Mouse (Mus musculus) embryonic facial prominence, embryonic 12.5 days (tissue): ENCODE results near the gene Fyn. TPM values are rescaled to one million over a fixed set of nuclear protein-coding genes. Genes with fewer than 3 reads are reported as not detected.

Source experiments
- ATAC-seq: fragments of 200-750 bp; cut with Nextera tagmentation; 2 replicates; pipeline ENCODE4 v1.8.0; 2017; ENCODE audit not compliant: insufficient number of reproducible peaks, insufficient read depth, low FRiP score, low TSS enrichment
- H3K27ac ChIP-seq: fragments of 300-500 bp; sonication (generic); 2 replicates; pipeline ENCODE4 v1.5.1; 2016; ENCODE audit warnings: mild to moderate bottlenecking
- H3K27me3 ChIP-seq: fragments of 300-500 bp; sonication (generic); 2 replicates; pipeline ENCODE4 v1.6.1; 2016; ENCODE audit warnings: mild to moderate bottlenecking, moderate library complexity
- H3K36me3 ChIP-seq: fragments of 300-500 bp; sonication (generic); 2 replicates; pipeline ENCODE4 v1.6.1; 2016; ENCODE audit warnings: mild to moderate bottlenecking
- H3K4me1 ChIP-seq: fragments of 300-500 bp; sonication (generic); 2 replicates; pipeline ENCODE4 v1.6.1; 2016
- H3K4me2 ChIP-seq: fragments of 300-500 bp; sonication (generic); replicated peaks from 2 replicates; pipeline ENCODE4 v1.6.1; 2016; ENCODE audit warnings: mild to moderate bottlenecking, moderate library complexity
- H3K4me3 ChIP-seq: fragments of 300-500 bp; sonication (generic); 2 replicates; pipeline ENCODE4 v1.5.1; 2016; ENCODE audit warnings: mild to moderate bottlenecking
- H3K9ac ChIP-seq: fragments of 300-500 bp; sonication (generic); 2 replicates; pipeline ENCODE4 v1.6.1; 2016; ENCODE audit warnings: mild to moderate bottlenecking, moderate library complexity
- H3K9me3 ChIP-seq: fragments of 300-500 bp; sonication (generic); 2 replicates; pipeline ENCODE4 v1.6.1; 2016; ENCODE audit warnings: mild to moderate bottlenecking, moderate library complexity
- WGBS: fragments of 180-500 bp; shearing (Covaris S2); methylation state at CpG from one replicate; pipeline ENCODE4 v1.1.7; 2016; 5-methylcytosine and 5-hydroxymethylcytosine counted together
- polyA plus RNA-seq: library from polyadenylated mRNA; unstranded; fragments of >200 nt; fragmentation: Nextera tagmentation; extraction: Ambion mirVana; gene quantifications from 2 replicates; pipeline ENCODE4 v1.2.1, GENCODE M21; 2016

Gene Fyn
- polyA plus RNA-seq, 1 experiment from 2014 or later = 41.8 TPM

DNA sequence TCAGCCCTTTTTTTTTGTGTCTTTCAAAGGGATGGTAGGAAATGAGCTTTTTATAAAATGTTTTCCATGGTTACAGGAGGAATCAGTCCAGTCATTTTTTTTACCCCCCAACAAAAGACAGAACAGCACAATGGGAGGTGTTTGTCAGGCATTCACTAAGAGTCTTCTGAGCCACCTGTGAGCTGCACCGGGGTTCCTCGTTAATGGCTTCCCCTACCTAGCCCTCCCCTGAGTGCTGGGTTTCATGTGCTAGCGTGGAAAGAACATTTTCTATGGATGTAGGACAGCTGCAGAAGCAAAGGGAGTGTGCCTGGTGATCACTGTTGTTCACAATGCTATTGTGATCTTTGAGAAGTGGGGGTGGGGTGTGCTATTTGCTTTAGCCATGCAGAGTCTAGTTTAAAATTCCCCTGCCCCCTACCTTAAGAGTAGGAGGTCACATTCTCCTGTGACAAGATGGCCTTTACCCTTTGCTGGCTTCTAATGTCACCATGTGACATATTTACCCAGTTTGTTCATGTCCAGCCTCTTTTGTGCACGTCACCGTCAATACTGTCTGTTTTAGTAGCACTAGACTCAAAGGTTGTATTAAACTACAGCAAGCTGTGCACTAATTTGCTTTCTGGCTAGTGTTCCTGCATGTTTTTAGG, 11.2 kb downstream of the Fyn start:
- ATAC-seq = no peak
- 62% methylated on average over 5 of the region's 5 CpGs for WGBS
- Histone ChIP-seq H3K27me3 (no peaks in the 10 kb centered on the region), H3K9me3 (no peaks in the 10 kb centered on the region), H3K27ac (no peak overlapping the region), H3K36me3 (no peaks in the 10 kb centered on the region), H3K4me1 (peaks cover 11% of the 10 kb centered on the region; the same call in 1 of the 2 replicates), H3K9ac (no peak overlapping the region), H3K4me3 (no peak overlapping the region), H3K4me2 (no peak overlapping the region)

DNA sequence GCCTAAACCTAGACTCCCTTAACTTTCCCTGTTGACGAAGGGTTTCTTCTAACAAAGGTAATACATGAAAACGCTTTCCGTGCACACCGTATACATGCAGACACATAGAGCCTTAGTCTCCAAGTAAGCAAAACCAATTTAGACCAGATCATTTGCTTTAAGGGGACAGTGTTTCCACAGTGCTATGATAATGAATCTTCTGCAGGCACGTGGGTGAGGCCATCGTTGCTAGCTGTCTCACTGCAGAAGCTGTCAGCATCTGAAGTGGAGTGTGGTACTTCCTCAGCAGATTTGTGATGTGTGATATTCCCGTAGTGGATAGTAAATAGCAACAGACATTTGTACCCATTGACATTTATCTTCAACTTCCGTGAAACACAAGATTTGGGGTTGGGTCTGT, 16.6 kb downstream of the Fyn start:
- ATAC-seq = no peak
- H3K9me3 ChIP-seq = no peaks in the 10 kb centered on the region
- H3K4me2 ChIP-seq = no peak overlapping the region
- H3K4me1 ChIP-seq = 0 out of 2 replicates have a peak, but pooled peaks cover 2% of the 10 kb centered on the region
- H3K27me3 ChIP-seq = no peaks in the 10 kb centered on the region
- 86% methylated on average over 8 of the region's 8 CpGs for WGBS
- H3K9ac ChIP-seq = no peak overlapping the region
- H3K36me3 ChIP-seq = no peaks in the 10 kb centered on the region
- no peak overlapping the region for H3K4me3 ChIP-seq
- H3K27ac ChIP-seq = no peak overlapping the region

DNA sequence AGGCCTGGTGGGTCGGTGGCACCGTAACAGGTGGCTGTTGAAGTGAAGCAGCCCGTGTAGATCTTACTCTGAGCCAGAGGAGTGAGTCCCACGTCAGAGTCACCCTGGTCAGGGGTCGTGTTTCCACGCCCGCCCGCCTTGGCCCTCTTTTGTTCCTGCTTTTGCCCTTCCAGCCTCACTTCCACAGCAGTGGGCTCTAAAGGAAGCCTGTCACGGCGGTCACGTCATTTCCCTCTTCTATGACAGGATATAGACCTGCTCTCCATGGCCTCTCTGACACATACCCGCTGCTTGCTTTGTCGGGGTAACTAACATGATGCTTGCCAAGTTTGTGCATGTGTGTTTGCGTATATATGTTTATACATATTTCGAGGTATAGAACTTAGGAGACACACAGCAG, 17.5 kb downstream of the Fyn start:
- WGBS = 73% methylated on average over 15 of the region's 15 CpGs

DNA sequence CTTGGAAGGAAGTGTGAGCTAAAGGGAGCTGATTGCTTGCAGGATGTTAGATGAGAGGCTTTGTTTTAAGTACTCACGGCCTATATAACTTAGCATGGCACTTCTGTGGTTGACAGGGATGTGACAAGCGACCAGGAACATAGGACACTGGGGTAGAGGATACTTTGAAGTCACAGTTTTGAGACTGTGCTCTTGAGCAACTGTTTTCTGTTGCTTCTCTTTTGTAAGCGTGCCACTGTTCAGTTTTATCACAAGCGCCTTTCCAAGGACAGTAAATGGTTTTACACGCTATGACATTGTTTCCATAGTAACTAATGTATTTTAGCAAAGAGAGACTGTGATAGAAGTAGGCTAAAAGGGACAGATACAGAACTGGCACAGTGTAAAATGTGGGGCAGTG, 18.4 kb downstream of the Fyn start:
- no peak overlapping the region for H3K4me3 ChIP-seq
- peaks cover 5% of the 10 kb centered on the region; the same call in 1 of the 2 replicates for H3K9me3 ChIP-seq
- no peak overlapping the region for H3K9ac ChIP-seq
- H3K27me3 ChIP-seq = no peaks in the 10 kb centered on the region
- 77% methylated on average over 5 of the region's 5 CpGs for WGBS
- ATAC-seq = no peak
- 0 out of 2 replicates have a peak, but pooled peaks cover 2% of the 10 kb centered on the region for H3K4me1 ChIP-seq
- H3K4me2 ChIP-seq = no peak overlapping the region
- H3K36me3 ChIP-seq = peaks cover 12% of the 10 kb centered on the region
- no peak overlapping the region for H3K27ac ChIP-seq

More for the DNA sequence above, 17.5 kb downstream of the Fyn start:
- H3K36me3 ChIP-seq = peaks cover 8% of the 10 kb centered on the region
- H3K4me1 ChIP-seq = 0 out of 2 replicates have a peak, but pooled peaks cover 2% of the 10 kb centered on the region
- no peak for ATAC-seq
- H3K27ac ChIP-seq = no peak overlapping the region
- H3K9ac ChIP-seq = no peak overlapping the region
- H3K4me2 ChIP-seq = no peak overlapping the region
- no peak overlapping the region for H3K4me3 ChIP-seq
- no peaks in the 10 kb centered on the region for H3K27me3 ChIP-seq
- peaks cover under 1% of the 10 kb centered on the region; the same call in 1 of the 2 replicates for H3K9me3 ChIP-seq

DNA sequence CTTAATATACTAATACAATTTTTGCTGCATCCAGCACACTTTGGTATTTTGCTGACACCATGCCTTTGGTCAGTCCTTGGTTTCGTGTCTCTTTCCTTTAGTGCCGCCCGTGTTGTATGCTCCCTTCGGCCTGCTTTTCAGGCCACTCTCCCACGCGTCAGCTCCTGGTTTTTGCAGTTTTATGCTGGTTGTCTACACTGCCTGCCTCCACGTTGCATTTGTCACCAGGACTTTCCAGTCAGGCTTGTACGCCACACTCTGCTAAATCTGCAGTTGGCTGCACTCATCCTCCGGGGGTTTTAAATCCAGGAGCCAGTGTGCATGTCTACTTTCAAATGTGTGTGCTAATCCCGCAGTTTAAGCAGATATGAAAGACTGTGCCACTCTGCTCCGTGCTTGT, 18.9 kb downstream of the Fyn start:
- H3K9ac ChIP-seq = no peak overlapping the region
- no peak overlapping the region for H3K4me3 ChIP-seq
- 86% methylated on average over 11 of the region's 11 CpGs for WGBS
- H3K36me3 ChIP-seq = peaks cover 12% of the 10 kb centered on the region
- no peak for ATAC-seq
- H3K4me1 ChIP-seq = 0 out of 2 replicates have a peak, but pooled peaks cover 2% of the 10 kb centered on the region
- H3K4me2 ChIP-seq = no peak overlapping the region
- H3K27me3 ChIP-seq = no peaks in the 10 kb centered on the region
- no peak overlapping the region for H3K27ac ChIP-seq
- peaks cover 5% of the 10 kb centered on the region; the same call in 1 of the 2 replicates for H3K9me3 ChIP-seq

DNA sequence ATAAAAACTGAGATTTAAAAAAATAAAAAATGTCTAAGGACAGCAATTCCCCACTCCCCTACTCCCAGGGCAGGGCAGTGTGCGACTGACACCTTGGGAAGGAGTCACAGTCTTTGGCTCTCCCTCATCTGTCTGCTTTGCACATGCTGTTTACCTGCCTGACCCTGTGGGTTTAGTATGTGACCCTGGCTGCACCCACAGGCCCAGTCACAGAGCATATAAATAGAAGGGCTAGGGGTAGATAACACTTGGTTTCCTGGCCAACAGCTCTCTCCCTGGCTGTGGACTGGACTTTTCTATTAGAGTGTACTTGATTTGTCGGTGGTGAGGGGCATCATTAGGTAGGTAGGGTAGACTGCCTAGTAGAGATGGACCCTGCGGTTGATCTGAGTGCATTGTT, 19.5 kb downstream of the Fyn start:
- ATAC-seq = no peak
- H3K4me3 ChIP-seq = no peak overlapping the region
- no peaks in the 10 kb centered on the region for H3K27me3 ChIP-seq
- H3K27ac ChIP-seq = no peak overlapping the region
- H3K36me3 ChIP-seq = peaks cover 12% of the 10 kb centered on the region
- 0 out of 2 replicates have a peak, but pooled peaks cover 2% of the 10 kb centered on the region for H3K4me1 ChIP-seq
- no peak overlapping the region for H3K4me2 ChIP-seq
- peaks cover 5% of the 10 kb centered on the region; the same call in 1 of the 2 replicates for H3K9me3 ChIP-seq
- no peak overlapping the region for H3K9ac ChIP-seq
- WGBS = 90% methylated on average over 3 of the region's 3 CpGs

DNA sequence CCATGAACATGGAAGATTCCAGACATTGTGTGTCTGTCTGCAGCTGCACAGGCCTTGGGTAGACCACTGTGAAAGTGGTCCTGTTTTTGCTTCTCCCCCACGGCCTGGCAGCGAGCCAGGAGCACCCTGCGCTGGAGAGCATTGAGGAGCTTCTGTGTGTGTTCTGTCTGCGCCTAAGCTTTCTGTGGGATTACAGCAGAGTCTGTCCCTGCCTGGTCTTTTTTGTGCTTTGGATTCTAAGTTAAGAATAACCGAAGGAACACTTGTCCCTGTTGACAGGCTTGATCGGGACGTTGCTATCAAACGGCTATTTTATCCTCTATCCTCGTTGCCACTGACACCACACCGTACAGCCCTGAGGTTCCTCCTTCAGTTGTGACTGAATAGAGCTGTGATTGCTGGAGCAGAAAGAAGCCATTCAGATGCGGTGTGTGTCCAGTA, 20.8 kb downstream of the Fyn start:
- no peak overlapping the region for H3K4me2 ChIP-seq
- H3K4me1 ChIP-seq = 0 out of 2 replicates have a peak, but pooled peaks cover 2% of the 10 kb centered on the region
- 91% methylated on average over 11 of the region's 11 CpGs for WGBS
- peaks cover 12% of the 10 kb centered on the region for H3K36me3 ChIP-seq
- H3K27me3 ChIP-seq = no peaks in the 10 kb centered on the region
- no peak overlapping the region for H3K9ac ChIP-seq
- no peak for ATAC-seq
- peaks cover 5% of the 10 kb centered on the region; the same call in 1 of the 2 replicates for H3K9me3 ChIP-seq
- H3K27ac ChIP-seq = no peak overlapping the region
- no peak overlapping the region for H3K4me3 ChIP-seq

DNA sequence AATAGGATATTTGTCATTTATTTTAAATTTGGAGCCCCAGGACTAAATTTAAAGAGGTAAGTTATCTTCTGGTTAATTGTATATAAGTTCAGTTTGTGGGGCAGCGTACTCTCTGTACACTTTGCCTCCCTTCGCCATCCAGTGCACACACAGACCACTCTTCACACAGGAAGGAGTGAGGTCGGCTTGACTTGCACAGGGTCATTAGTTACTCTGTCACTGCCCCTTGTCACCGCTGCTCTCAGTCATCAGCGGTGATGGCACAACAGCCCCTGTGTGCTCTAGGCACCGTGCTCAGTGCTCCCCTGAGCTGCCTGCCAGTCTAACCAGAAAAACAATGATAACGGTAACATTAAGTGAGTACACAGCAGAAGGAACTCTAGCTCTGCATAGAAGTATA, 21.9 kb downstream of the Fyn start:
- no peak for ATAC-seq
- Histone ChIP-seq H3K9ac (no peak overlapping the region), H3K27ac (no peak overlapping the region), H3K36me3 (peaks cover 17% of the 10 kb centered on the region), H3K27me3 (no peaks in the 10 kb centered on the region), H3K4me2 (no peak overlapping the region), H3K9me3 (peaks cover 5% of the 10 kb centered on the region; the same call in 1 of the 2 replicates), H3K4me1 (0 out of 2 replicates have a peak, but pooled peaks cover 2% of the 10 kb centered on the region), H3K4me3 (no peak overlapping the region)
- 82% methylated on average over 7 of the region's 7 CpGs for WGBS

DNA sequence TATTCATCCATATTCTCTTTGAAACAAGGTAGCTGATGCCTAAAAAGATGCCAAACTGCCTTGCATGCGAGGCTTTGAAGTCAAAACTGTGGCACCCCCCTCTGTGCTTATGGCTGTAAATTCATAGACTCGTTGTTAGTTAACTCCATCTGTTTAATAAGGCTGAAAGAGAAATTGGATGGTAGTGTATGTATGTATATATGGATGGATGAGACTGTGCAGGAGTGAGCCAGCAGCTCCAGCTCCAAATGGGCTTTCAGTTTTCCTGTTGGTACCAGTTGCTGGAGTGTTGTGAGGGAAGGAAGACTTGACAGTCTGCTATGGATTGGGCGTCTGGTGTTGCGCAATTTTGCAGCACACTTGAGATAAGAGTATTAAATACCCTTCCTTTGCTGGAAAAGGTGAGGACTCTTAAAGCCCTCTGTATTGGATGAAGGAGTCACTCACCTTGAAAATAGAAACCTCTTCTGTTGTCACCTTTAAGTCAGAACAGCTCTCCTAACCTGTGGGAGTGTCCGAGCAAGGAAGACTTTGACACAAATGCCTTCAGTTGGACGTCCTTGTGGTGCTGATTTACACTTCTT, 24.3 kb downstream of the Fyn start:
- H3K9ac ChIP-seq = no peak overlapping the region
- H3K4me1 ChIP-seq = no peaks in the 10 kb centered on the region
- no peak overlapping the region for H3K4me3 ChIP-seq
- no peak overlapping the region for H3K27ac ChIP-seq
- H3K4me2 ChIP-seq = no peak overlapping the region
- H3K36me3 ChIP-seq = peaks cover 19% of the 10 kb centered on the region
- H3K9me3 ChIP-seq = peaks cover 5% of the 10 kb centered on the region; the same call in 1 of the 2 replicates
- H3K27me3 ChIP-seq = no peaks in the 10 kb centered on the region
- ATAC-seq = no peak
- 85% methylated on average over 6 of the region's 6 CpGs for WGBS

DNA sequence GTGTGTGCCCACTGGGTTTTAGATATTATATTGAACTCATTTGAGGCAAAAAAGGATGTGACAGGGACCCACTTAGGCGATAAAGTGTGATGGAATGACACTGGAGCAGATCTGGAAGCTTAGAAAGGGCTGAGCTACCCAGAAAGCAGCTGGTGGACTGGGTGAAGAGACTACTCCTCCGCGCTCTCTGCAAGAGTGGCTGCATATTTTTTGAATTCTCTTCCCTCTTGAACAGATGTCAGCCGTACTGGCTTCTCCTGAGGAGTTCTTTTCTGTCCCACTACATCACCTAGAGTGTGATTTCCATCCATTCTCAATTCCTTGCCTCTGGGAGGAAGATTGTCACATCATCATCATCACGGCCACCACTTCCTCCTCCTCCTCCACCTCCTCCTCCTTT, 26.9 kb downstream of the Fyn start:
- H3K36me3 ChIP-seq = peaks cover 18% of the 10 kb centered on the region

DNA sequence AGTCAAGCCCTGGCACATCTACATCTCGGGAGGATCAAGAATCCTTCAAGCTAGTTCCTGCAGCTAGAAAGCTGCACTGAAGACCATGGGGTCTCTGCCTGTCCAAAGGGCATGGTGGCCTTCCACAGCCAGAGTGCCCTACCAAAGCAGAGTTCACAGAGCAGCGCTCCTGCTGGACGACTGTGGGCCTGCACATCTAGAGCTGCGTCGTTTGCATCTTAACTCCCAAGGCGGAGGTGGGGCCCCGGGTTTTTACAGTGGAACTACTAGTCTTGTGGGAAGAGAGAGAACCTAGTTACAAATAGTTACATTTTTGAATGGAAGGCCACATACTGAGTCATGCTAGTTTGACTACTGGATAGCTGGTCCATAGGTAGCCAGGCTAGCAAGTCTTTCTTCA, 30.3 kb downstream of the Fyn start:
- ATAC-seq = no peak
- Histone ChIP-seq H3K4me1 (no peaks in the 10 kb centered on the region), H3K4me2 (no peak overlapping the region), H3K9ac (no peak overlapping the region), H3K9me3 (no peaks in the 10 kb centered on the region), H3K27ac (no peak overlapping the region), H3K4me3 (no peak overlapping the region), H3K27me3 (no peaks in the 10 kb centered on the region), H3K36me3 (peaks cover 7% of the 10 kb centered on the region; the same call in 1 of the 2 replicates)
- 78% methylated on average over 7 of the region's 7 CpGs for WGBS

More for the DNA sequence above, 26.9 kb downstream of the Fyn start:
- 92% methylated on average over 5 of the region's 5 CpGs for WGBS
- peaks cover 5% of the 10 kb centered on the region; the same call in 1 of the 2 replicates for H3K9me3 ChIP-seq
- no peak overlapping the region for H3K4me2 ChIP-seq
- H3K4me3 ChIP-seq = no peak overlapping the region
- no peak overlapping the region for H3K27ac ChIP-seq
- H3K4me1 ChIP-seq = no peaks in the 10 kb centered on the region
- no peak overlapping the region for H3K9ac ChIP-seq
- H3K27me3 ChIP-seq = no peaks in the 10 kb centered on the region
- no peak for ATAC-seq

DNA sequence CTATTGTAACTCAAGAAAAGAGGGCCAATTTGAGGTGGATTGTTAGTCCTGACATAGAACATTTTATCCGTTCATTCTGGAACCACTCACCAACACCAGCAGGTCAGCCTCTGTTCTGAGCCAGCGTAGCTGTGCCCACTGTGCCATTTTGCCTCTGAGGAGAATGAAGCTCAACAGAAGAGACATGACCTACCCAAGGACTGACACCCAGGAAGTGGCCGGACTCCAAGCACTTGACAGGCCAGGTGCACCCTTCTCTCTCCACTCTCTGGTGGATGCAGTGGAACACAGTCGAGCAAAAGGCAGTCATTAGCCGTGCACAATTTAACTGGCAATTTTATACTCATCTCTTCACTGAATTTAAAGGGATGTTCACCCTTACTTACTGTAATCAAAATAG, 31.5 kb downstream of the Fyn start:
- H3K36me3 ChIP-seq = peaks cover 6% of the 10 kb centered on the region; the same call in 1 of the 2 replicates

More for the DNA sequence above, 31.5 kb downstream of the Fyn start:
- Histone ChIP-seq H3K4me1 (0 out of 2 replicates have a peak, but pooled peaks cover 2% of the 10 kb centered on the region), H3K9me3 (no peaks in the 10 kb centered on the region), H3K9ac (no peak overlapping the region), H3K4me3 (no peak overlapping the region), H3K4me2 (no peak overlapping the region), H3K27ac (no peak overlapping the region), H3K27me3 (no peaks in the 10 kb centered on the region)
- ATAC-seq = no peak
- 86% methylated on average over 5 of the region's 5 CpGs for WGBS
